Mouse (Mus musculus) MEL (cell line): Measurements from ENCODE around the gene Tmem196. TPM values are rescaled to one million over a fixed set of nuclear protein-coding genes. Genes with fewer than 3 reads are reported as not detected.

ENCODE experiments used
- DNase-seq: peaks from one replicate; pipeline ENCODE4 v3.0.0; 2011; ENCODE audit warnings: low read depth, low spot score
- H3K27ac ChIP-seq: 2 replicates; pipeline ENCODE4 v1.5.1; 2012; ENCODE audit warnings: low read depth, mild to moderate bottlenecking, control low read depth, low read length, moderate library complexity; ENCODE audit not compliant: control insufficient read depth
- H3K27me3 ChIP-seq, 2 experiments: fragments of 150-350 bp in 1 of 2; sonication (generic) in 1 of 2; 2 replicates each; pipeline ENCODE4 v1.6.1; 2012; ENCODE audit warnings: low read length in 2 of 2, mild to moderate bottlenecking in 2 of 2, improper control_type of control experiment in 1 of 2, moderate library complexity in 1 of 2; ENCODE audit not compliant: insufficient read depth in 2 of 2, control insufficient read depth in 1 of 2
- H3K36me3 ChIP-seq, 2 experiments: 2 replicates each; pipeline ENCODE4 v1.6.1; 2012 to 2014; ENCODE audit warnings: low read length in 2 of 2, improper control_type of control experiment in 1 of 2, inconsistent platforms in 1 of 2, mild to moderate bottlenecking in 1 of 2; ENCODE audit not compliant: insufficient read depth in 2 of 2, control insufficient read depth in 1 of 2
- H3K4me1 ChIP-seq, 2 experiments: fragments of 150-350 bp in 1 of 2; sonication (generic) in 1 of 2; 2 replicates each; pipeline ENCODE4 v1.6.1; 2012; ENCODE audit warnings: low read length in 2 of 2, improper control_type of control experiment in 1 of 2, mild to moderate bottlenecking in 1 of 2; ENCODE audit not compliant: insufficient read depth in 2 of 2, control insufficient read depth in 1 of 2
- H3K4me3 ChIP-seq, 2 experiments: fragments of 150-350 bp in 1 of 2; sonication (generic) in 1 of 2; 2 replicates each; pipeline ENCODE4 v1.5.1; 2012; ENCODE audit warnings: low read depth in 2 of 2, low read length in 2 of 2, mild to moderate bottlenecking in 2 of 2, moderate library complexity in 2 of 2, control low read depth in 1 of 2, improper control_type of control experiment in 1 of 2; ENCODE audit not compliant: control insufficient read depth in 1 of 2, insufficient read depth in 1 of 2
- H3K79me2 ChIP-seq: 2 replicates; pipeline ENCODE4 v1.6.1; 2012; ENCODE audit warnings: mild to moderate bottlenecking, low read length, moderate library complexity; ENCODE audit not compliant: control insufficient read depth, poor library complexity, insufficient read depth
- H3K9ac ChIP-seq: 2 replicates; pipeline ENCODE4 v1.6.1; 2012; ENCODE audit warnings: low read depth, mild to moderate bottlenecking, control low read depth, low read length, moderate library complexity; ENCODE audit not compliant: control insufficient read depth, poor library complexity, severe bottlenecking
- H3K9me3 ChIP-seq: fragments of 150-350 bp; sonication (generic); replicated peaks from 2 replicates; pipeline ENCODE4 v1.6.1; 2012; ENCODE audit warnings: mild to moderate bottlenecking, low read length, improper control_type of control experiment, moderate library complexity; ENCODE audit not compliant: insufficient read depth
- CHD2 ChIP-seq: IDR thresholded peaks from 2 replicates; pipeline ENCODE4 v1.6.1; 2011; ENCODE audit warnings: low read length, improper control_type of control experiment
- CTCF ChIP-seq, 3 experiments: IDR thresholded peaks in 2 of 3; conservative IDR thresholded peaks in 1 of 3; 2 replicates each; pipeline ENCODE4 v1.5.1; 2011 to 2012; ENCODE audit warnings: low read length in 3 of 3, low read depth in 2 of 3, mild to moderate bottlenecking in 2 of 3, improper control_type of control experiment in 1 of 3, inconsistent platforms in 1 of 3, mixed read lengths in 1 of 3, moderate library complexity in 1 of 3; ENCODE audit not compliant: control insufficient read depth in 1 of 3, insufficient read depth in 1 of 3, poor library complexity in 1 of 3, severe bottlenecking in 1 of 3
- GATA1 ChIP-seq: IDR thresholded peaks from 2 replicates; pipeline ENCODE4 v1.6.1; 2011; ENCODE audit warnings: low read depth, low read length, improper control_type of control experiment
- MAZ ChIP-seq: IDR thresholded peaks from 2 replicates; pipeline ENCODE4 v1.6.1; 2012; ENCODE audit warnings: low read depth, mild to moderate bottlenecking, inconsistent platforms, low read length, improper control_type of control experiment
- MEF2A ChIP-seq: IDR thresholded peaks from 2 replicates; pipeline ENCODE4 v1.6.1; 2014; ENCODE audit warnings: low read depth, mild to moderate bottlenecking, inconsistent platforms, low read length, improper control_type of control experiment; ENCODE audit not compliant: poor library complexity, insufficient replicate concordance, severe bottlenecking; ENCODE audit errors: extremely low read depth
- MXI1 ChIP-seq: IDR thresholded peaks from 2 replicates; pipeline ENCODE4 v1.6.1; 2011; ENCODE audit warnings: mild to moderate bottlenecking, low read depth, low read length, improper control_type of control experiment
- MYB ChIP-seq: IDR thresholded peaks from 2 replicates; pipeline ENCODE4 v1.6.1; 2011; ENCODE audit warnings: mild to moderate bottlenecking, low read depth, low read length, improper control_type of control experiment
- MYC ChIP-seq: IDR thresholded peaks from 2 replicates; pipeline ENCODE4 v1.6.1; 2011; ENCODE audit warnings: low read depth, mild to moderate bottlenecking, low read length, improper control_type of control experiment, moderate library complexity
- NRF1 ChIP-seq: IDR thresholded peaks from 2 replicates; pipeline ENCODE4 v1.6.1; 2014; ENCODE audit warnings: low read depth, mild to moderate bottlenecking, inconsistent platforms, low read length, improper control_type of control experiment, moderate library complexity; ENCODE audit not compliant: poor library complexity, insufficient read depth, severe bottlenecking
- POLR2AphosphoS2 ChIP-seq: IDR thresholded peaks from 2 replicates; pipeline ENCODE4 v1.6.1; 2011; ENCODE audit warnings: low read length, improper control_type of control experiment
- POLR2AphosphoS5 ChIP-seq: IDR thresholded peaks from 2 replicates; pipeline ENCODE4 v1.6.1; 2012; ENCODE audit warnings: low read depth, borderline replicate concordance, mild to moderate bottlenecking, inconsistent platforms, low read length, moderate library complexity, mixed read lengths
- RAD21 ChIP-seq: IDR thresholded peaks from 2 replicates; pipeline ENCODE4 v1.6.1; 2011; ENCODE audit warnings: mild to moderate bottlenecking, low read depth, low read length, improper control_type of control experiment
- RCOR1 ChIP-seq: IDR thresholded peaks from 2 replicates; pipeline ENCODE4 v1.6.1; 2012; ENCODE audit warnings: low read depth, mild to moderate bottlenecking, inconsistent platforms, low read length, improper control_type of control experiment
- SMC3 ChIP-seq: IDR thresholded peaks from 2 replicates; pipeline ENCODE4 v1.6.1; 2011; ENCODE audit warnings: low read depth, low read length, improper control_type of control experiment
- TAL1 ChIP-seq: IDR thresholded peaks from 2 replicates; pipeline ENCODE4 v1.6.1; 2012; ENCODE audit warnings: mild to moderate bottlenecking, inconsistent platforms, low read length, moderate library complexity, mixed read lengths
- TCF12 ChIP-seq: IDR thresholded peaks from 2 replicates; pipeline ENCODE4 v1.6.1; 2014; ENCODE audit warnings: low read depth, mild to moderate bottlenecking, inconsistent platforms, low read length, improper control_type of control experiment, moderate library complexity
- USF1 ChIP-seq: IDR thresholded peaks from 2 replicates; pipeline ENCODE4 v1.6.1; 2014; ENCODE audit warnings: low read depth, mild to moderate bottlenecking, inconsistent platforms, low read length, improper control_type of control experiment, moderate library complexity
- ZC3H11A ChIP-seq: IDR thresholded peaks from 2 replicates; pipeline ENCODE4 v1.6.1; 2012; ENCODE audit warnings: low read depth, mild to moderate bottlenecking, inconsistent platforms, low read length, improper control_type of control experiment
- ZMIZ1 ChIP-seq: IDR thresholded peaks from 2 replicates; pipeline ENCODE4 v1.6.1; 2012; ENCODE audit warnings: low read depth, mild to moderate bottlenecking, inconsistent platforms, low read length, improper control_type of control experiment, moderate library complexity
- ZNF384 ChIP-seq: IDR thresholded peaks from 2 replicates; pipeline ENCODE4 v1.6.1; 2012; ENCODE audit warnings: low read depth, mild to moderate bottlenecking, inconsistent platforms, low read length, improper control_type of control experiment
- polyA plus RNA-seq, 2 experiments: library from polyadenylated mRNA; stranded (reverse) in 1 of 2; unstranded in 1 of 2; fragments of >175 nt in 1 of 2; fragments of >200 nt in 1 of 2; gene quantifications; 2 replicates each; pipeline versions ENCODE4 v1.2.1 to v1.2.4; 2012; ENCODE audit warnings: low replicate concordance in 2 of 2, low read depth in 1 of 2; ENCODE audit not compliant: insufficient read length in 2 of 2, insufficient read depth in 1 of 2, missing spikeins in 1 of 2
- total RNA-seq: library from RNA; depleted of rRNA; stranded (reverse); fragments of 300-350 nt; gene quantifications from 2 replicates; pipeline ENCODE4 v1.2.3, GENCODE M21; 2012

The Tmem196 gene
- total and polyA plus RNA-seq, 3 experiments = not detected

GRCm38 (mm10) chr12:119957041-119957440 lies 11.4 kb downstream of the Tmem196 start:
- H3K9me3 ChIP-seq = no peaks in the 10 kb centered on the region
- no peak overlapping the region for H3K9ac ChIP-seq
- no peaks in the 10 kb centered on the region for H3K27me3 ChIP-seq
- H3K4me1 ChIP-seq = no peaks in the 10 kb centered on the region
- no peaks in the 10 kb centered on the region for H3K79me2 ChIP-seq
- no peak overlapping the region for H3K27ac ChIP-seq
- H3K36me3 ChIP-seq = no peaks in the 10 kb centered on the region
- H3K4me3 ChIP-seq = no peak overlapping the region
- no peak for DNase-seq
- TF ChIP-seq TCF12 (no peak), MXI1 (no peak), MYC (no peak), ZC3H11A (no peak), RCOR1 (no peak), CHD2 (no peak), ZMIZ1 (no peak), RAD21 (no peak), MAZ (no peak), TAL1 (no peak), USF1 (no peak), POLR2AphosphoS2 (no peak), SMC3 (no peak), ZNF384 (no peak), POLR2AphosphoS5 (no peak), CTCF (IDR thresholded peaks at IDR 0.05 in 2 of 3, conservative IDR thresholded peaks at IDR 0.05 in 1 of 3; ENCODE audit: control insufficient read depth in 1 of 3, insufficient read depth in 1 of 3, low read depth in 2 of 3, low read length in 3 of 3, poor library complexity in 1 of 3, severe bottlenecking in 1 of 3) (no peak), MEF2A (no peak), MYB (no peak), GATA1 (no peak)

- Histone ChIP-seq H3K4me1 (no peaks in the 10 kb centered on the region), H3K9ac (no peak overlapping the region), H3K79me2 (no peaks in the 10 kb centered on the region), H3K36me3 (no peaks in the 10 kb centered on the region), H3K9me3 (no peaks in the 10 kb centered on the region), H3K4me3 (no peak overlapping the region), H3K27me3 (no peaks in the 10 kb centered on the region), H3K27ac (no peak overlapping the region)
- no peak for TF ChIP-seq MXI1
- no peak for TF ChIP-seq ZNF384
- TF ChIP-seq NRF1 = no peak
- DNase-seq = no peak
These were observed 15.1 kb downstream of the Tmem196 start for GRCm38 (mm10) chr12:119960730-119961129.
